Mouse (Mus musculus): ENCODE measurements around the gene Cab39l.

- TF ChIP-seq CTCF (IDR thresholded peaks at IDR 0.05; ENCODE audit: borderline replicate concordance, control insufficient read depth, extremely low read depth, insufficient read depth, low read length, poor library complexity) (no peak), POLR2A (IDR thresholded peaks at IDR 0.05; ENCODE audit: control insufficient read depth, extremely low read depth, insufficient read depth, low read length, poor library complexity) (no peak)
Observed at GRCm38 (mm10) chr14:59537829-59538432, 97.2 kb downstream of the Cab39l start.

Data from thymus, adult 2 months (tissue).